Mouse (Mus musculus): Measurements from ENCODE around the gene Flt1.

GRCm38 (mm10) chr5:147761275-147761674, 35.5 kb upstream of the Flt1 start:
- TF ChIP-seq CTCF (IDR thresholded peaks at IDR 0.05; ENCODE audit: low read depth, low read length) (no peak), POLR2A (IDR thresholded peaks at IDR 0.05; ENCODE audit: insufficient read depth, low read length) (no peak)
